Mouse (Mus musculus) thymus, adult 18-20 months (tissue): ENCODE results near the gene Gm20747.
"Not testable (repeated sequence)": the region's sequence is repeated elsewhere in the genome, so short reads cannot be mapped to it uniquely, and the experiment has no call there.

Source experiments
- DNase-seq, 2 experiments: peaks; one replicate each; pipeline ENCODE4 v3.0.0; 2022; ENCODE audit warnings: mixed read lengths in 2 of 2

The Gm20747 gene

GRCm38 (mm10) chrY:53418191-53418590 is at the start of gene Gm20747:
Gm20747 (minus strand) TSS chrY:53418291.
- DNase-seq, result not testable (repeated sequence)
